Mouse (Mus musculus): ENCODE results near the gene Cenpm.

Gene Cenpm

DNA sequence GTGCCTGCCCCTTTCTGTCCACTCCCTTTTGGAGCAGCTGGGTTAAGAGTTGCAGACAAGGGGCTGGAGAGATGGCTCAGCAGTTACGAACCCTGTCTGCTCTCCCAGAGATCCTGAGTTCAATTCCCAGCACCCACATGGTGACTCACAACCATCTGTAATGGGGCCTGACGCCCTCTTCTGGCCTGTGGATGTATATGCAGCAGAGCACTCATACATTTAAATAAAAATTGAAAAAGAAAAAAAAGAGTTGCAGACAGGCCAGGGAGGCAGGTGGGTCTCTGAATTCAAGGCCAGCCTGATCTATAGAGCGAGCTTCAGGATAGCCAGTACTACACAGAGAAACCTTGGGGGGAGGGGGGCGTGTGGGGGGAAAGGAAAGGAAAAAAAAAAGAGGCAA lies 57.1 kb downstream of the Cenpm start:
- DNase-seq, result no peak

DNA sequence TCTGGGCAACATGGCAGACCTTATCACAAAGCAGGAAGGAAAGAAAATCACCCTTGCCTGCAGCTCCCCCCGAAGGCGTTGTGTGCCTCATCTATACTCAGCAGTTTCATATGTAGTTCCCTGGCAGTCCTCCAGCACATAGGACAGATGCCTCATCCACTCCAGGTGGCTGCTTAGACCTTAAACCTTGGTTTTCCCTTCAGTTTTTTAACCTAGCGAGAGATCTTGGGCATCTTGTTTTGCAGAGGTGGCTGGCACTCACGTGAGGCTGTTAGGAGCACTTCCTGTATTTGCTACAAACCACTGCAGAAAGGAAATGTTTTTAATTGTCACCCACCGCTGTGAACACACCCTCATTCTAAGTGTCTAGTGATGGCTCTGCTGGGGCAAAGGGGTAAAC lies 57.6 kb downstream of the Cenpm start:
- DNase-seq, result no peak

DNA sequence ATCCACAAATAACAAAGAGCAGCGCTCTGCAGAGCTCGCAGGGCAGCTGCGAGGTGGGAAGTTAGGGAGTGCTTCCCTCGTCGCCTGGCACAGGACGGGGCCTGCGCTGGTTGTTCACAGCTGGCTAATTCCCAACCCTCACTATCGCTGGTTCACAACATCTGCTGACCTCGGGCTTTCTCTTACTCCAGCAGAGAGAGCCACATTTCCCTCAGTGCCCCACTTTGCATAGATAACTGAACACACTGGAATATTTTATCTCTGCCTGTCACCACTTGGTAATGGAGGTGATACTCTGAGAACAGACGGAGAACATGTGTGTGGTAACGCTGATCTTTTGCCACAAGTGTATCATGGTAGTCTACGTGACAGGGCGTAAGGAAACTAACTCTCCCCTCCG lies 58.4 kb downstream of the Cenpm start:
- DNase-seq, result no peak

DNA sequence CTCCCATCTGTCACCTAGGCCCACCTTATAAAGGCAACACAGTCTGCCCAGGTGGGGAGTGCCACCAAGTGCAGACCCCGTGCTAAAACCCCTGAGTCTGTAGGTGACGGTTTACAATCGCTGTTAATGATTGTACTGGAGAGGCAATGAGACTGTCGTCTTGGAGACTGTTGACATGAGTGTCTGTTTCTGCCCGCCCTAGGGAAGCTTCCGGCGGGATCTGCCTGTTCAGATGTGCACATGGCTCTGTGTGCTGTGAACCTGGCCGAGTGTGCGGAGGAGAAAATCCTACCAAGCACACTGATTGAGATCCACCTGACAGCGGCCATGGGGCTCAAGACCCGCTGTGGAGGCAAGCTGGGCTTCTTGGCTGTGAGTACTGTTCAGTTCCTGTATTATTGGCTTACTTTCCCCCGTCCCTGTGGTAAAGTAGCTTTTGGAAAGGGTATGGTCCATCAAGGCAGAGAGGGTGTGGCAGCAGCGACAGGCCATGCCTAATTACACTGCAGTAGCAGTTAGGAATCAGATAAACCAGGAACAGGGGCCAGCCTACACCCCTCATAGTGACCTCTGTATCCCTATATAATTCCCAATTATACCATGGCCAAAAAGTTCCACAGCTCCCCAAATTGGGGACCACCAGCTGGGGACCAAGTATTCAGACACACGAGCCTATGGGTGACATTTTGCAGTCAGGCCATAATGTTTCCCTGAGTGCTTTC lies 59.3 kb downstream of the Cenpm start:
- no peak for DNase-seq

DNA sequence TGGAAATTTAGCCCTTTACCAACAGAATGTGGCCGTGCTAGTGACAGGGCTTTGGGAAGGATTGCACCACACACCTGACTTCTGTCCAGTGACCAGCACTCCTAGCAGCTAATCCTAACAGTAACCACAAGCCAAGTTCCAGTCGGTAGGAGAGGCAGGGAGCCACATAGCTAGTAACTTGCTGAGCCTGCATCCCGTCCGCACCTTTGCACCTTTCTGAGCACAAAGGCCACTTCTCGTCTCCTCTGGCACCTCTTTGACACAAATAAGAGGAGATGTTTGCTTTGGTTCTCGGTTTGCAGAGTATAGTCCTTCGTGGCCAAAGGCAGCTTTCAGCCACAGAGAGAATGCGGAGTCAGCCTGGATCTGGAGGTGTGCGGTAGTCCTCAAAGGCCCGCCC lies 59.9 kb downstream of the Cenpm start:
- DNase-seq, result no peak

DNA sequence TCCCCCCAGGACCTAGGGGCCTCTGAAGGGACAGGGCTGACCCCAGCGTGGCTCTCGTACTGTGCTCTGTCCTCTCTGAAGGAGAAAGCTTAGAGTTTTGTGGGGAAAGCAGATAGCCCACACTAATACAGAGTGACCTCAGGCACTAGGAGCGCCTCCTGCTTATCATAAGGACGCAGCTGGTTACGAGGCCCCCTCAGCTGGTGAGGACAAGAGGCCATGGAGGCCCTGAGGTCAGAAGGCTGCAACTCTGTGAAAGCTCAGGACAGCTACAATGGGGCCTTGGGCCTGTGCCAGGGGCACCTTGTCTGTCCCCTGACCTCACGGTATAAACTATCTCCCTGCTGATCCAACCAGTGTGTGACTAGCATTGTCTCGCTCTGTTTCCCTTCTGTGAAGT lies 60.4 kb downstream of the Cenpm start:
- DNase-seq, result no peak

Data from thymus, postnatal 14 days (tissue).